Mouse (Mus musculus) neutrophil, adult 83 days (primary cell): ENCODE results near the gene Hoxb6. TPM values are rescaled to one million over a fixed set of nuclear protein-coding genes. Genes with fewer than 3 reads are reported as not detected.

Experiments
- total RNA-seq, 2 experiments: library from RNA; stranded (reverse); gene quantifications; one replicate each; pipeline ENCODE4 v1.2.4; 2023

Hoxb6 gene
- total RNA-seq = not detected

DNA sequence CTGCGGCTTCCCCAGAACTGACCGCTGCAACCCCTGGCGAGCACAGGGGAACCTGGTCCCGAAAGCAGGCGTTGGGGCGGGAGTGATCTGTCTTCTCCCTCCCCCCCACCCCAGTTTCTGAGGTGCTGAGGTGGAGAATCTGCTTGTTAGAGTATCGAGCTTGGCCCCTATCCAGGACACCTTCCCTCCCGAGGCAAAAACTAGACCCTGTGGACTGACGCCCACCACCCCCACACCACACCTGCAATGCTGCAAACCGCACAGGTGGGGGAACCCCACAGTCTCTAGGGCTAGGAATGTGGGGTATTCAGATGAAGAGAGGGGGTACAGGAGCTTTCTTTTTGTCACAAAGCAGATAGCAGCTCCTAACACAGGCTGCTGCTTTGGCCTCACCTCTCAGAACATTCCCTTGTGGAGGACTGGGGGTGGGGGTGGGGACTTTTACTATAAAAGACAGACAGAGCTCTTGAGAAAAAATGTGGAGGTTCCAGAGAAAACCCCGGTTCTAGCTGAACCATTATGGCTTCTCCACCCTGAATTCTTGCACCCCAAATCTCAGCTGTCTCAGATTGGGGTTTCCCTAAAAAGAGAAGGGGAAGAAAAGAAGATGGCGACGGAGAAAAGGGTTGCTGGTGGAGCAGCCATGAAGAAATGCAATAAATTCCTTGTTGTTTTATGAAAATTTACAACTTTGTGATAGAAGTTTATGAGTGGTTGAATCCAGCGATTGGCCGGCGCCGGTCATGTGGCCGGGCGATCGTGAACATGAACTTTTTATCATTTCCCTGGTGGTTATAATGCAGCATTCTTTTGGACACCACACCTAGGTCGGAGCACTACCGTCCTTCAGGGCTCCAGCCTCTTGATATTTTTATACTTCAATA lies at the start of gene Hoxb6:
Gene Hoxb6, plus strand, starts transcription at position 796 of the 884 bp plus-strand sequence.

DNA sequence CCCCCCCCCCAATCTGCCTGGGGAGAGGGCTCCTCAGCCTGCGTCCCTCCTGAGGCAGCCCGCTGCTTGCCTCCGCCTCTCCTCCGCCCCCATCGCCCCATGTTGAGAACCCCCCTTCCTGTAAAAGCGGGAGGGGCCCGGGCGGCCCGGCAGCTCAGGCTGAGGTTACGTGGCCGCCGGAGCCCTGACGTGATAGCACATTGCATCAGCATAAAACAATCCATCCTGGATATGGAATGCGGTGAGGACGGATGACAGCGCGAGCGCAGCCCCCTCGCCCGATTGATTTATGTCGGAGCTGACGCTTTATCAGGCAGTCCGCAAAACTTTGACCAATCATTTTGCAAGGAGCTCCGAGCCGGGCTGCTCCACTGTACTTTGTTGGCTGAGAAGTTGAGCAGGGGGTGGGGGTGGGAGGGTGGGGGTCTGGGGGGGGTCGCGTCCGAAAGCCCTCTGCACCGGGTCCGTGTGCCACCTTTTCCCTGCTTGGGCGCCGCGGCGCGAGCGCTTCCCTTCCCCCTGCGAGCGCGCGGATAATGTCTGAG lies 21.2 kb upstream of the Hoxb6 start, which contains the start of gene Hoxb9:
Gene Hoxb9, plus strand, starts transcription at position 462 of the 545 bp plus-strand sequence.

DNA sequence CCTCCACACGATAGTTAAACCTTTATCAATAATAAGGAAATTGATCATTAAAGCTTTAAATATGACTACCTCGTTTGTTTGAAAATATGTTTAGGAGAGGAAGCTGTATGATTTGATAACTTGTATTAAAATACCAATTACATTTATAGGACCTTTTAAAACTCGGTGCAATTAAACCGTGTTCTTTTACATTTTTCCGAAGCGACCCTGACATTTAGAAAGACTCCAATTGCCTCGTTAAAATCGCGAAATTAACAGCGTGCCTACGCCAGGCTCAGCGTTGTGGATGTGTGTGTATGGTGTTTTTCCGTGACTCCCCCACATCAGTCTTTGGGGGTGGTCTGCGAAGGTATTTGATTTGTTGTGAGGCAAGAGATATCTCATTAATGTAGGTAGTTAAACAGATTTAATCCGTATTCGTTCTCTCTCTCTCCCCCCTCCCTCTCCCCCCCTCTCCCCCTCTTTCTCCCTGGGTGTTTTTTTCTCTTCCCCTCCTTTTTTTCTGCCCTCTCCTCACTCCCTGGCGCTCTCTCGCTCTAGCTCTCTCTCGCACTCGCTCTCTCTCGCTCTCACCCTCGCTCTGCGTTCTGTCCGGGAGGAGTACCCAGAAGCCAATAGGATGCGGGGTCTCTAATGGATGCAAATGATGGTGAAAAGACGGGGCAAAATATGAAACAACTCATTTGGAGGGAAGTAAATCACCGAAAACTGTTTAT lies 10.3 kb upstream of the Hoxb6 start, which contains the start of gene Hoxb8:
Gene Hoxb8, plus strand, starts transcription at position 51 of the 716 bp plus-strand sequence.

DNA sequence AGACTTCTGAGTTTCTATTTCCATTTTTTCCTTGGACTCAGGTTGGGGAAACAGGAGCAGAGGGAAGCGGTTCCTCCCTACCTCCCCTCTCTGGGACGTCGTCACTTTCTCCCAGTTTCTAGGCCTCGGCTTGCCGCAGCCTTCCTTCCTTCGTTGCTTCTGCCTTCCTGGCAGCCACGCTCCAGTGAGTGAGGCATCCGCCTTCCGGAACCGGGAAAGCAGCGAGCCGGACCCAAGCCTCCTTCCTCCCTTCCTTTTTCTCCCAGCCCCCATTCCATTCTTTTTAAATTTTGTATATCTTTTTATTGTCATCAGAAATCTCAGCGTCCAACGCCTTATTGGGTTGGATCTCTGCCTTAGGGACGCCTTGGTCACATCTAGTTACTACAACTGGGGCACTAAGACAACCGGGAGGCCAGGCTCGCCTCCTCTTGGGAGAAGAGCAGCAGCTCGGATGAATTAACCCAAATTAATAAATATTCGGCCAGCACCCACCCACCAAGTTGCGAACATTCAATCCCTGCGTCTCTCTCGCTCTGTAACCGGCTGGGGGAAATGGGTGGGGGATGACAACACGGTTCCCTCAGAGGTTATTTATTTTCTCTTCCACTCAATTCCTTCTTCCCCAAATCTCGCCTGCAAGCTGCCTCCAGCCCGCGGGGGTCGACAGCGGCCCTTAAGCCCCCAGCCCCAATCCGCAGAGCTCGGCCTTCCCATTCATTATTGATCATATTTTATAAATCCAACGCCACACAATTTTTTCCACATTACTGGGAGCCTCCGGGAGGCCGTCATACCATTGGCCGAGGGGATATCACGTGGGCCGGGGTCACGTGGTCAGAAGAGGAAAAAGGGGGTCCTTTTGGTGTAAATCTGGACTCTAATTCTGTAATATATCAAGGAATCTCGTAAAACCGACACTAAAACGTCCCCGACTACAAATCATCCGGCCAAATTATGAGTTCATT lies 6.2 kb upstream of the Hoxb6 start, which contains the start of gene Hoxb7:
Gene Hoxb7, plus strand, starts transcription at position 853 of the 968 bp plus-strand sequence.

DNA sequence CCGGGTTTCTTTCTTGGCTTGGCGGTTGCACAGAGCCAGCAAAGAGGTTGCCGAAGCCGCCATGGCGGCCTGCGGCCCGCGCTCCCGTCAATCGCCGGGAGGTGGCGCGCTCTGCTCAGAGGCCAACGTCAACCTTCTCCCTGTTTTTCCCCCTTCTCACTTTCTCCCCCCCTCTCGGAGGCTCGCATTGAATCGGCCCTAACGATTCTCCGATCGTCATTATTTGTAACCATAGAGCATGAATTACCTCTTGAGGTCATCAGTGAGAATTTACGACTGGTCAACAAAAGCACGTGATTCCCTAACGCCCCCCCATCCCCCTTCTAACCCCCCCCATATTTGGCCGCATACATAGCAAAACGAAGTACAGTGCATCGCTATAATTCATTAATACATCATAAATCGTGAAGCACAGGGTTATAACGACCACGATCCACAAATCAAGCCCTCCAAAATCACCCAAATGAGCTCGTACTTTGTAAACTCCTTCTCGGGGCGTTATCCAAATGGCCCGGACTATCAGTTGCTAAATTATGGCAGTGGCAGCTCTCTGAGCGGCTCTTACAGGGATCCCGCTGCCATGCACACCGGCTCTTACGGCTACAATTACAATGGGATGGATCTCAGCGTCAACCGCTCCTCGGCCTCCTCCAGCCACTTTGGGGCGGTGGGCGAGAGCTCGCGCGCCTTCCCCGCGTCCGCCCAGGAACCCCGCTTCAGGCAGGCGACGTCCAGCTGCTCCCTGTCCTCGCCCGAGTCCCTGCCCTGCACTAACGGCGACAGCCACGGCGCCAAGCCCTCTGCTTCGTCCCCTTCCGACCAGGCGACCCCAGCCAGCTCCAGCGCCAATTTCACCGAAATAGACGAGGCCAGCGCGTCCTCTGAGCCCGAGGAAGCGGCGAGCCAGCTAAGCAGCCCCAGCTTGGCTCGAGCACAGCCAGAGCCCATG lies 11.1 kb downstream of the Hoxb6 start, which contains the start of gene Hoxb5:
Gene Hoxb5, plus strand, starts transcription at position 186 of the 949 bp plus-strand sequence.

DNA sequence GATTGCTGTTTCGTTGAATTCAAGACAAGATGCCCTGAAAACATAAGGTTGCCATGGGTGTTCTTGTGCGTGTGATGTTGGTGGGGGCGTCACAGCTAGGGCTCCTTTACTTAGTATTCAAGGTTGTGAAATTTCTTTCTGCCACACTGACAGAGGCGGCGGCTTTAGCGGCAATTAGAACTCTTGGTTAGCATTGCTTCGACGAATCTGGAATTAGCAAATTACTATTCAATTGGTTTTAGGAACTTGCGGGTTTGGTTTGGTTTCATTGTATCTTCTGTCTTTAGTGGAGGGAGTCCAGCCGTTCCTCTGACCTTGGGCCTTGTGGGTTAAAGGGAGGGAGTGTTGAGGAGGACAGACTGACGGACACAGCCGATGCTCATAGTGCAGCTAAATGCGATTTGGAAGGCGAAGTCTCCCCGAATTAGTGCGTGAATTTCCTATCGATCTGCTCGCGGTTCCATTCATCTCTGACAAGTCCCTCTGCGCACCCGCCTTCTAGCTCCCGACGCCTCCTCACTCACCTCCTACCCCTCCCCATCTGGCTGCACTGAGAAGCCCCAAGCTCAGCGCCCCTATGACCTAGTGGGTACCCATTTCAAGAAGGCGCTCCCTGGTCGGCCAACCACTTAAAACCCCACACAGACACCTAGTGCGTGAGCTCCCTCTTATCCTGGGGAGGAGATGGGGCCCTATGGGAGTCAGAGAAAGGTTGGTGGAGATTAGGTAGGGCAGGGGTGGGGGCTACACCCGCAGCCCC lies 25.5 kb downstream of the Hoxb6 start, which contains the start of gene Hoxb4:
Gene Hoxb4, plus strand, starts transcription at position 660 of the 760 bp plus-strand sequence.

DNA sequence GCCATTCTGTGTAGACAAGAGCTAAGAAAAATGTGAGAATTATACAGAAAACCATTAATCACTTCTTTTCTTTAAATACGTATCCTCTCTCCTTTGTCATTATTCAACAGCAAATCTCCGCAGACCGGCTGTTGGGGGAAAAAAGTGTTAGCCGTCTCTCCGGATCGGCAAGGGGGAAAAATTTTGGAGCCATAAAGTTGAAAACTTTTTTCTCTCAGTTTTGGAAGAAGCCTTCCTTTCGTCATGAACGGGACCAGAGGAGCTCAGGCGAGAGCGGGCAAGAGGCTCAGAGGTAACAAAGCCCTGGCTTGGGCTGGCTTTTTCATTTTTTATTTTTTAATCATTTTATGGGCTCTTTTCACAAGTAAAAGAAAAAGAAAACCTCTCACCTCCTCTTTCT lies 30.9 kb downstream of the Hoxb6 start, which contains the start of gene Hoxb3:
Gene Hoxb3, plus strand, starts transcription at position 173 of the 400 bp plus-strand sequence.

DNA sequence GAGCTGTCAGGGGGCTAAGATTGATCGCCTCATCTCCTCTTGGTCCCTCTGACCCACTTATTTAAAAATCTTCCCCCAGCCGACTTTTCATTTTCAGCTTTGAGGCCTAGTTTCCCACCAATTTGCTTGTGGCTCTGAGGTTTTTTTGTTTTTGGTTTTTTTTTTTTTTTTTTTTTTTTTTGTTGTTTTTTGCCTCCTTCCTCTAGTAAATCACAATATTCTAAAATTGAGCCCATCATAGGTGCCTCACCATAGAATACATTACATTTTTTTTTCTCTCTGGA lies 58.0 kb downstream of the Hoxb6 start, which contains the start of gene Hoxb2:
Gene Hoxb2, plus strand, starts transcription at position 185 of the 284 bp plus-strand sequence.

Other genes with a start within 250 kb of the Hoxb6 start
- 10 to 100 TPM; 30.2 to 32.2 TPM for gene Ube2z, start 227.1 kb upstream of the Hoxb6 start, total RNA-seq
- 100 to 1,000 TPM in 1 of 2 experiments, 10 to 100 TPM in 1; 94.9 to 107 TPM for gene Atp5g1, start 216.8 kb upstream of the Hoxb6 start, total RNA-seq
- gene Calcoco2, start 180.5 kb upstream of the Hoxb6 start, total RNA-seq = not detected
- gene Ttll6, start 158.7 kb upstream of the Hoxb6 start, total RNA-seq = not detected
- not detected for gene Hoxb13, start 98.2 kb upstream of the Hoxb6 start, total RNA-seq
- gene Hoxb9, start 21.0 kb upstream of the Hoxb6 start, total RNA-seq = not detected
- not detected for gene Hoxb8, start 10.6 kb upstream of the Hoxb6 start, total RNA-seq
- gene Hoxb7, start 5.9 kb upstream of the Hoxb6 start, total RNA-seq = not detected
- gene Hoxb5, start 10.9 kb downstream of the Hoxb6 start, total RNA-seq = not detected
- 1 to 10 TPM; 2.2 to 5.1 TPM for gene Hoxb4, start 25.8 kb downstream of the Hoxb6 start, total RNA-seq
- 1 to 10 TPM in 1 of 2 experiments, under 1 TPM in 1; 0.99 to 1.7 TPM for gene Hoxb3, start 30.9 kb downstream of the Hoxb6 start, total RNA-seq
- gene Hoxb2, start 58.0 kb downstream of the Hoxb6 start, total RNA-seq = not detected
- gene Hoxb1, start 73.3 kb downstream of the Hoxb6 start, total RNA-seq = 1 to 10 TPM in 1 of 2 experiments, under 1 TPM in 1; 0.70 to 1.1 TPM
- 1 to 10 TPM in 1 of 2 experiments, under 1 TPM in 1; 0.72 to 1.2 TPM for gene Skap1, start 172.1 kb downstream of the Hoxb6 start, total RNA-seq